Mouse (Mus musculus) kidney, embryonic 14.5 days (tissue): ENCODE results near the gene Gm45837. TPM values are rescaled to one million over a fixed set of nuclear protein-coding genes. Genes with fewer than 3 reads are reported as not detected.

ENCODE experiments used
- ATAC-seq: fragments of 200-750 bp; cut with Nextera tagmentation; 2 replicates; pipeline ENCODE4 v1.8.0; 2017; ENCODE audit warnings: moderate number of reproducible peaks, mild to moderate bottlenecking, moderate TSS enrichment, moderate library complexity; ENCODE audit not compliant: low FRiP score, low TSS enrichment
- H3K27ac ChIP-seq: fragments of 300-500 bp; sonication (generic); 2 replicates; pipeline ENCODE4 v1.5.1; 2014; ENCODE audit warnings: low read depth, mild to moderate bottlenecking, low read length, moderate library complexity, mixed read lengths
- H3K27me3 ChIP-seq: fragments of 300-500 bp; sonication (generic); 2 replicates; pipeline ENCODE4 v1.6.1; 2014; ENCODE audit warnings: mild to moderate bottlenecking, low read length; ENCODE audit not compliant: control insufficient read depth, insufficient read depth
- H3K36me3 ChIP-seq: fragments of 300-500 bp; sonication (generic); 2 replicates; pipeline ENCODE4 v1.6.1; 2014; ENCODE audit warnings: low read length, mixed read lengths; ENCODE audit not compliant: control insufficient read depth, insufficient read depth
- H3K4me1 ChIP-seq: fragments of 300-500 bp; sonication (generic); 2 replicates; pipeline ENCODE4 v1.6.1; 2014; ENCODE audit warnings: low read length, mixed read lengths; ENCODE audit not compliant: control insufficient read depth, insufficient read depth
- H3K4me2 ChIP-seq: fragments of 300-500 bp; sonication (generic); replicated peaks from 2 replicates; pipeline ENCODE4 v1.6.1; 2014; ENCODE audit warnings: low read depth, mild to moderate bottlenecking, low read length
- H3K4me3 ChIP-seq: fragments of 300-500 bp; sonication (generic); 2 replicates; pipeline ENCODE4 v1.5.1; 2014; ENCODE audit warnings: mild to moderate bottlenecking, low read length
- H3K9ac ChIP-seq: fragments of 300-500 bp; sonication (generic); 2 replicates; pipeline ENCODE4 v1.6.1; 2014; ENCODE audit warnings: low read depth, mild to moderate bottlenecking, low read length, moderate library complexity
- H3K9me3 ChIP-seq: fragments of 300-500 bp; sonication (generic); 2 replicates; pipeline ENCODE4 v1.6.1; 2016; ENCODE audit warnings: low read length; ENCODE audit not compliant: control insufficient read depth
- WGBS: fragments of 180-500 bp; shearing (Covaris S2); extraction: QIAGEN DNeasy Blood & Tissue Kit; methylation state at CpG from one replicate; pipeline ENCODE4 v1.1.7; 2014; 5-methylcytosine and 5-hydroxymethylcytosine counted together
- polyA plus RNA-seq: library from polyadenylated mRNA; unstranded; fragments of >200 nt; fragmentation: Nextera tagmentation; extraction: Ambion mirVana; gene quantifications from 2 replicates; pipeline ENCODE4 v1.2.1, GENCODE M21; 2014

Gm45837 gene
- polyA plus RNA-seq: 10.2 and 13.2 TPM in 2 replicates

- peaks cover 19% of the 10 kb centered on the region for H3K4me1 ChIP-seq
- no peaks in the 10 kb centered on the region for H3K9me3 ChIP-seq
- H3K27me3 ChIP-seq: no peaks in the 10 kb centered on the region
- no peak within 1 kb of the TSS for H3K27ac ChIP-seq
- WGBS: 67% methylated on average over 11 of the region's 11 CpGs
- peaks cover 53% of the 10 kb centered on the region for H3K36me3 ChIP-seq
- no peak within 1 kb of the TSS for H3K4me3 ChIP-seq
- no peak for ATAC-seq
- H3K4me2 ChIP-seq: no peak within 1 kb of the TSS
- no peak within 1 kb of the TSS for H3K9ac ChIP-seq
Measured at GRCm38 (mm10) chr7:101410267-101410936, at the start of gene Gm45837. Gm45837 (plus strand) TSS chr7:101410886.

- Histone ChIP-seq H3K36me3 (no peaks in the 10 kb centered on the region), H3K4me2 (no peak overlapping the region), H3K4me3 (no peak overlapping the region), H3K27me3 (no peaks in the 10 kb centered on the region), H3K9ac (no peak overlapping the region), H3K27ac (no peak overlapping the region), H3K4me1 (peaks cover 14% of the 10 kb centered on the region; the same call in 1 of the 2 replicates), H3K9me3 (no peaks in the 10 kb centered on the region)
- WGBS: 80% methylated on average over 4 of the region's 4 CpGs
- ATAC-seq: no peak
Measured at GRCm38 (mm10) chr7:101361021-101361420, 49.7 kb upstream of the Gm45837 start.

DNA sequence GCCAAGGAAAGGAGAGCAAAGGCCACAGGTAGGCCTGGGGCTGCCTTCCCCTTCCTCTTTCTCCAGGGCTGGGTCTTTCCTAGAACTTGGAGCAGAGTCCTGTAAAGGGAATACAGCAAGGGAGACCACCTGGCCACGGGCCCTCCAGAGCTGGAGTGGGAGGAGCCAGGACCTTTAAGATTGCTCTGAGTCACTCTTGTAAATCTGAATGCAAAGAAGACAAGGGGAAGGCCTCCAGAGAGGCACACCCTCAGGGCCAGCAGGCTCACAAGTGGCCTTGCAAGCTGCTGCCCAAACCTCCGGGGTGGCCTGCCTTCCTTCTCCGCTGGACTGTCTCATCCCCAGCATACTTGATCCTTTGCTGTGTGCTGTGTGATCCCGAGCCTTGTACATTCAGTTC is 48.9 kb upstream of the Gm45837 start:
- Histone ChIP-seq H3K4me2 (no peak overlapping the region), H3K9ac (no peak overlapping the region), H3K9me3 (no peaks in the 10 kb centered on the region), H3K36me3 (no peaks in the 10 kb centered on the region), H3K27me3 (no peaks in the 10 kb centered on the region), H3K4me3 (no peak overlapping the region), H3K4me1 (peaks cover 11% of the 10 kb centered on the region; the same call in 1 of the 2 replicates), H3K27ac (no peak overlapping the region)
- ATAC-seq: no peak
- 53% methylated on average over 4 of the region's 4 CpGs for WGBS

DNA sequence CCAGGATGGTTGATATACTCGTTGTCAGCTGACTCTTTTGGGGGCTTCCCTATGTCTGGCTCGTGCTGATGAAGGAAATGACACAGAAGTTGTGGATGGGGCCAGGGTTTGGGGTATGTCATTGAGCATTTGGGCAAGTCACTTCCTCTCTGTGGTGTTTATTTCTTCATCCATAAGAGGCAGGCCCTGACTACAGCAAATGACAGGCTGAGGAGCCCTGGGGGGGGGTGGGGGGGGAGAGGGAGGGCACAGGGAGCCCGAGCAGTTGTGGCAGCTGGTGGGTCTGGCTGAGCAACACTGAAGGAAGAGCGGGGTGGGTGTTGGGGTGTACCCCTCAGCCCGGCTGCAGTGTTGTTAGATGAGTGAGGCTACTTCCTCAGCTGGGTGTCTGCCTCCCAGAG is 47.9 kb upstream of the Gm45837 start:
- Histone ChIP-seq H3K9me3 (no peaks in the 10 kb centered on the region), H3K36me3 (no peaks in the 10 kb centered on the region), H3K27ac (no peak overlapping the region), H3K4me3 (no peak overlapping the region), H3K9ac (no peak overlapping the region), H3K4me2 (no peak overlapping the region), H3K4me1 (peaks cover 11% of the 10 kb centered on the region; the same call in 1 of the 2 replicates), H3K27me3 (no peaks in the 10 kb centered on the region)
- WGBS: 68% methylated on average over 5 of the region's 5 CpGs
- ATAC-seq: no peak

- no peak overlapping the region for H3K4me3 ChIP-seq
- no peak for ATAC-seq
- H3K9me3 ChIP-seq: no peaks in the 10 kb centered on the region
- H3K27me3 ChIP-seq: no peaks in the 10 kb centered on the region
- 80% methylated on average over 5 of the region's 5 CpGs for WGBS
- H3K36me3 ChIP-seq: no peaks in the 10 kb centered on the region
- H3K4me2 ChIP-seq: no peak overlapping the region
- peaks cover 11% of the 10 kb centered on the region; the same call in 1 of the 2 replicates for H3K4me1 ChIP-seq
- no peak overlapping the region for H3K9ac ChIP-seq
- no peak overlapping the region for H3K27ac ChIP-seq
Measured at GRCm38 (mm10) chr7:101363914-101364313, 46.8 kb upstream of the Gm45837 start.

GRCm38 (mm10) chr7:101367901-101368852 is 42.5 kb upstream of the Gm45837 start:
- H3K4me3 ChIP-seq: no peak overlapping the region
- no peak overlapping the region for H3K4me2 ChIP-seq
- H3K36me3 ChIP-seq: no peaks in the 10 kb centered on the region
- no peaks in the 10 kb centered on the region for H3K4me1 ChIP-seq
- H3K27me3 ChIP-seq: no peaks in the 10 kb centered on the region
- 50% methylated on average over 11 of the region's 11 CpGs for WGBS
- H3K9ac ChIP-seq: no peak overlapping the region
- no peak for ATAC-seq
- H3K27ac ChIP-seq: no peak overlapping the region
- no peaks in the 10 kb centered on the region for H3K9me3 ChIP-seq

DNA sequence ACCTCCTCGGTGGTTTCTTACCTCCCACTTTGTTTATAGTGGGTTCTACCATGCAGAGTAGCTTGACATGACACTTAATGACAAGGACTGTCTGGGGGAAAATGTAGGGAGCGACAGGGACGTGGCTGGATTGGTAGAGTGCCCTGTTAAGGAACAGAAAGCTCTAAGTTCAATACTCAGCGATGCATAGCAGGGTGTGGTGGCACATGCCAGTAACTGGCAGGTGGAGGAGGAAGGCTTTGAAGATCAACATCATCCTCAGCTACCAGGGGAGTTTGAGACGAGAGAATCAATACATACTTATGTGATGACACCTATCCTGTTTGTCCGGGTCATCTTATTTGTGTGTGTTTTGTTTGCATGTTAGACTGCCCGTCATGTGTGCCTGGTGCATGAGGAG is 41.0 kb upstream of the Gm45837 start:
- no peak overlapping the region for H3K4me3 ChIP-seq
- no peaks in the 10 kb centered on the region for H3K9me3 ChIP-seq
- no peak overlapping the region for H3K9ac ChIP-seq
- H3K4me2 ChIP-seq: no peak overlapping the region
- 65% methylated on average over 7 of the region's 7 CpGs for WGBS
- no peaks in the 10 kb centered on the region for H3K36me3 ChIP-seq
- no peaks in the 10 kb centered on the region for H3K27me3 ChIP-seq
- ATAC-seq: no peak
- H3K27ac ChIP-seq: no peak overlapping the region
- no peaks in the 10 kb centered on the region for H3K4me1 ChIP-seq

GRCm38 (mm10) chr7:101373082-101373481 is 37.6 kb upstream of the Gm45837 start:
- Histone ChIP-seq H3K9ac (no peak overlapping the region), H3K9me3 (no peaks in the 10 kb centered on the region), H3K36me3 (no peaks in the 10 kb centered on the region), H3K27ac (no peak overlapping the region), H3K4me3 (no peak overlapping the region), H3K4me1 (peaks cover under 1% of the 10 kb centered on the region; the same call in 1 of the 2 replicates), H3K27me3 (no peaks in the 10 kb centered on the region), H3K4me2 (no peak overlapping the region)
- 88% methylated on average over 26 of the region's 26 CpGs for WGBS
- no peak for ATAC-seq

- Histone ChIP-seq H3K27me3 (no peaks in the 10 kb centered on the region), H3K9me3 (no peaks in the 10 kb centered on the region), H3K4me2 (no peak overlapping the region), H3K27ac (no peak overlapping the region), H3K9ac (no peak overlapping the region), H3K36me3 (no peaks in the 10 kb centered on the region), H3K4me1 (peaks cover 11% of the 10 kb centered on the region; the same call in 1 of the 2 replicates), H3K4me3 (no peak overlapping the region)
- no peak for ATAC-seq
Measured at GRCm38 (mm10) chr7:101374155-101374554, 36.5 kb upstream of the Gm45837 start.
